Mouse (Mus musculus): Measurements from ENCODE around the gene Pigf.
"Not testable (repeated sequence)": the region's sequence is repeated elsewhere in the genome, so short reads cannot be mapped to it uniquely, and the experiment has no call there.

Gene Pigf

GRCm38 (mm10) chr17:87025269-87025949, at the start of gene Pigf, which contains the start of gene Cript:
Pigf (minus strand) TSS chr17:87025406.
Cript (plus strand) TSS chr17:87025550.
- peak; percentile 98 for DNase-seq (ENCODE audit: low read depth)

- no peak for DNase-seq (ENCODE audit: low read depth)
Measured at GRCm38 (mm10) chr17:87073470-87073869, 48.3 kb upstream of the Pigf start.

GRCm38 (mm10) chr17:87072766-87073440, 47.7 kb upstream of the Pigf start:
- no peak for DNase-seq (ENCODE audit: low read depth)

- not testable (repeated sequence) for DNase-seq (ENCODE audit: low read depth)
Measured at GRCm38 (mm10) chr17:87072183-87072582, 47.0 kb upstream of the Pigf start.

GRCm38 (mm10) chr17:87068997-87069396, 43.8 kb upstream of the Pigf start:
- no peak for DNase-seq (ENCODE audit: low read depth)

- peak; percentile 26 for DNase-seq (ENCODE audit: low read depth)
Measured at GRCm38 (mm10) chr17:87063969-87064368, 38.8 kb upstream of the Pigf start.

- DNase-seq (ENCODE audit: low read depth): no peak
Measured at GRCm38 (mm10) chr17:87063461-87063860, 38.3 kb upstream of the Pigf start.

GRCm38 (mm10) chr17:87062639-87063038, 37.4 kb upstream of the Pigf start:
- no peak for DNase-seq (ENCODE audit: low read depth)

- DNase-seq (ENCODE audit: low read depth): no peak
Measured at GRCm38 (mm10) chr17:87057486-87058266, 32.5 kb upstream of the Pigf start.

GRCm38 (mm10) chr17:87056761-87057160, 31.6 kb upstream of the Pigf start:
- no peak for DNase-seq (ENCODE audit: low read depth)

- no peak for DNase-seq (ENCODE audit: low read depth)
Measured at GRCm38 (mm10) chr17:87055663-87056062, 30.5 kb upstream of the Pigf start.

- no peak for DNase-seq (ENCODE audit: low read depth)
Measured at GRCm38 (mm10) chr17:87055051-87055459, 29.8 kb upstream of the Pigf start.

GRCm38 (mm10) chr17:87053921-87054320, 28.7 kb upstream of the Pigf start:
- no peak for DNase-seq (ENCODE audit: low read depth)

GRCm38 (mm10) chr17:87052432-87052831, 27.2 kb upstream of the Pigf start:
- no peak for DNase-seq (ENCODE audit: low read depth)

- DNase-seq (ENCODE audit: low read depth): no peak
Measured at GRCm38 (mm10) chr17:87051652-87052051, 26.4 kb upstream of the Pigf start.

- DNase-seq (ENCODE audit: low read depth): no peak
Measured at GRCm38 (mm10) chr17:87050469-87051175, 25.4 kb upstream of the Pigf start.

- no peak for DNase-seq (ENCODE audit: low read depth)
Measured at GRCm38 (mm10) chr17:87049696-87050095, 24.5 kb upstream of the Pigf start.

- DNase-seq (ENCODE audit: low read depth): no peak
Measured at GRCm38 (mm10) chr17:87044796-87045195, 19.6 kb upstream of the Pigf start.

- DNase-seq (ENCODE audit: low read depth): peak; percentile 87
Measured at GRCm38 (mm10) chr17:87044364-87044763, 19.2 kb upstream of the Pigf start.

GRCm38 (mm10) chr17:87041739-87042138, 16.5 kb upstream of the Pigf start:
- DNase-seq (ENCODE audit: low read depth): no peak

GRCm38 (mm10) chr17:87038496-87038895, 13.3 kb upstream of the Pigf start:
- no peak for DNase-seq (ENCODE audit: low read depth)
